Mouse (Mus musculus): ENCODE results near the gene Lrrfip1.
A peak's percentile ranks its signal among the peaks of the same experiment; 100 is the strongest.

Lrrfip1 gene

GRCm38 (mm10) chr1:90998268-90998890 lies at the start of gene Lrrfip1:
Lrrfip1 (plus strand) TSS chr1:90998737.
- DNase-seq (ENCODE audit: low spot score in 2 of 2), result peak; percentile 59 to 66

GRCm38 (mm10) chr1:90949309-90949708 lies 49.2 kb upstream of the Lrrfip1 start:
- no peak for DNase-seq (ENCODE audit: low spot score in 2 of 2)

- DNase-seq (ENCODE audit: low spot score in 2 of 2), result no peak
Measured at GRCm38 (mm10) chr1:90951670-90952069, 46.9 kb upstream of the Lrrfip1 start.

GRCm38 (mm10) chr1:90952808-90953207 lies 45.7 kb upstream of the Lrrfip1 start, which contains the start of gene Prlh:
Prlh (plus strand) TSS chr1:90953108.
- no peak for DNase-seq (ENCODE audit: low spot score in 2 of 2)

GRCm38 (mm10) chr1:90953688-90954087 lies 44.8 kb upstream of the Lrrfip1 start:
- no peak for DNase-seq (ENCODE audit: low spot score in 2 of 2)

GRCm38 (mm10) chr1:90956245-90957096 lies 42.1 kb upstream of the Lrrfip1 start:
- peak; percentile 66 to 72 for DNase-seq (ENCODE audit: low spot score in 2 of 2)

GRCm38 (mm10) chr1:90962526-90962925 lies 36.0 kb upstream of the Lrrfip1 start:
- no peak for DNase-seq (ENCODE audit: low spot score in 2 of 2)

GRCm38 (mm10) chr1:90962994-90963393 lies 35.5 kb upstream of the Lrrfip1 start:
- DNase-seq (ENCODE audit: low spot score in 2 of 2), result no peak

GRCm38 (mm10) chr1:90967583-90967982 lies 31.0 kb upstream of the Lrrfip1 start:
- DNase-seq (ENCODE audit: low spot score in 2 of 2), result no peak

GRCm38 (mm10) chr1:90968649-90969048 lies 29.9 kb upstream of the Lrrfip1 start:
- no peak for DNase-seq (ENCODE audit: low spot score in 2 of 2)

- DNase-seq (ENCODE audit: low spot score in 2 of 2), result no peak
Measured at GRCm38 (mm10) chr1:90969347-90969784, 29.2 kb upstream of the Lrrfip1 start, which contains the start of gene Rab17. Rab17 (minus strand) TSS chr1:90969661.

- no peak for DNase-seq (ENCODE audit: low spot score in 2 of 2)
Measured at GRCm38 (mm10) chr1:90969881-90970390, 28.6 kb upstream of the Lrrfip1 start.

- DNase-seq (ENCODE audit: low spot score in 2 of 2), result peak; percentile 95 to 99
Measured at GRCm38 (mm10) chr1:90972911-90973573, 25.5 kb upstream of the Lrrfip1 start.

GRCm38 (mm10) chr1:90973574-90973911 lies 25.0 kb upstream of the Lrrfip1 start:
- no peak for DNase-seq (ENCODE audit: low spot score in 2 of 2)

- DNase-seq (ENCODE audit: low spot score in 2 of 2), result peak; percentile 74 to 82
Measured at GRCm38 (mm10) chr1:90974906-90975649, 23.5 kb upstream of the Lrrfip1 start.

GRCm38 (mm10) chr1:90975960-90976359 lies 22.6 kb upstream of the Lrrfip1 start:
- no peak for DNase-seq (ENCODE audit: low spot score in 2 of 2)

- DNase-seq (ENCODE audit: low spot score in 2 of 2), result no peak
Measured at GRCm38 (mm10) chr1:90980638-90981330, 17.8 kb upstream of the Lrrfip1 start.

GRCm38 (mm10) chr1:90981346-90981745 lies 17.2 kb upstream of the Lrrfip1 start:
- DNase-seq (ENCODE audit: low spot score in 2 of 2), result no peak

GRCm38 (mm10) chr1:90995916-90996315 lies 2.6 kb upstream of the Lrrfip1 start:
- no peak for DNase-seq (ENCODE audit: low spot score in 2 of 2)

GRCm38 (mm10) chr1:90997136-90997535 lies 1.4 kb upstream of the Lrrfip1 start:
- no peak for DNase-seq (ENCODE audit: low spot score in 2 of 2)

GRCm38 (mm10) chr1:90997641-90998040 lies 896 bp upstream of the Lrrfip1 start:
- no peak for DNase-seq (ENCODE audit: low spot score in 2 of 2)
